Mouse (Mus musculus) cerebellum, adult 11 months (tissue): ENCODE measurements around the gene Pax7.

Experiments
- DNase-seq: peaks from one replicate; pipeline ENCODE4 v3.0.0; 2022

Pax7 gene

DNA sequence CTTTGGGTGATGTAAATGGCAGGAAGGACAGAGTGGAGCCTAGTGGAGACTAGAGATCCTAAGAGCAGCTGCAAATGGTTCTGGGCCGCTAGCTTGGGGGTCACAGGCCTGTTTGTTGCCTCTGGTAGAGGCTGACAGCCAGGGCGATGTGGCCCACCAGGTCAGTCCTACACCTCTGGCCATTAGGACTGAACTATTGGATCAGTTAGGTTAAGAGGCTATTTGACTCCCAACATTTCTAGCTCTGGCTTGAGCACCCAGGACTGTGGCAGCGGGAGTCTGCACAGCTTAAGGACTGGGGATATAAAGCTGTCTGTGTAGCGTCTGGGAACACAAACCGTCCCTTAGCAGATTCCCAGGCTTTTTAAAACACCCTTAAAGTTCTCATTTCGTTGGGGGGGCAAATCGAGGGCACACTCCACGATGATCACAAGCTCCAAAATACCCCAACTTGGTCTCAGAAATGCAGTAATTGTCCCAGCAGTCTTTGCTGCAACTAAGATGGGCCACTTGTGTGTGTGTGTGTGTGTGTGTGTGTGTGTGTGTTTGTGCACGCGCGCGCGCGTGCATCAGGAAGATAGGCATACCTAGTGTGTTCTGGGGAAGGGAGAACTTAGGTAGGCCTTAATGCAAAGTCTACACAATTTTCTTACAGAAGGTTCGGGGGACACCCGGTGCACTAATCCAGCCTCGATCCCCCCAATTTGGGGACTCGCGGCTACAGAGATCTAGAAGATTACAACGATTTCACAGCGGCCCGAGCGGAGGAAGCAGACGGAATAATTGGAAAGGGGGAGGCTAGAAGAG lies 2.5 kb downstream of the Pax7 start:
- DNase-seq, result no peak

DNA sequence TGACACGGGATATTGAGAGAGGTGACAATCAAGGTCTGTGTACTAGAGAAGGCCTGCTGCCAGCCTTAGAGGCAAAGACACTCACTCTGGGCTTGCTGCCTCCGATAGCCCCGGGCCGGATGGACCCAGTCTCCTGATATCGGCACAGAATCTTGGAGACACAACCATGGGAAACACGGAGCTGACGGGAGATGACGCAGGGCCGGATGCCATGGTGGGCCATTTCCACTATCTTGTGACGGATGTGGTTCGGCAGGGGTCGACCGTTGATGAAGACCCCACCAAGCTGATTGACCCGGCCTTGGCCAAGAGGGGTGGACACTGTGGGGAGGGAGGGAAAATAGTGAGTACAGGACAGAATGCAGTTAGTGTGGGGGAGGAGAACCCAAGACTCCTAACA lies 3.3 kb downstream of the Pax7 start:
- DNase-seq, result no peak

DNA sequence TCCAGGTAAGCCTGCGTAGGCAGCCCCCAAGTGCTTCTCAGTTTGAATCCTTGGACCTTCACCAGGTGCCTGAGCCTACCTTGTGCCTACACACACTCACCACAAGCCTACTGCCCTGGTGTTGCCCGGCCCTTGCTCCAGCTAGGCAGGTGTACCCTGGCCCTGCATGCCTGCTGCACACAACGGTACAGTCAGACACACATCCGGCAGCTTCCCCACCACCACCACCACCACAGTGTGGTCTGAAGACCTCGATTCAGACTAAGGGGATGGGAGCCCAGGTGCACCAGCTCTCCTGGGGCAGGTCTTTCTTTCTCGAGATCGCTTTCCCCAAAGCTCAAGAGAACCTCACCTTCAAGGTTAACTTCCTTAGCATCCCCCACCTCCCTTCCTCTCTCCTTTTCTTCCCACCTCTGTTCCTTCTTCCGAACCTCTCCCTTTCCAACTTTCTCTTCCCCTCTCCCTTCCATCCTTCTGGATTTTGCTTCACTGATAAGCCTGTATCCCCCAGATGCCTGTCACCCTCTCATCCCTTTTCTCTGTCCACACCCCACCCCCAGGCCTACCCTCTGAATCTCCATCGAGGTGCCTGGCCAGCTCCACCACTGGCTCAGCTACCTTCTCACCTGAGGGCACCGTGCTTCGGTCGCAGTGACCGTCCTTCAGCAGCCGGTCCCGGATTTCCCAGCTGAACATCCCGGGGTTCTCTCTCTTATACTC lies 4.3 kb downstream of the Pax7 start:
- no peak for DNase-seq

DNA sequence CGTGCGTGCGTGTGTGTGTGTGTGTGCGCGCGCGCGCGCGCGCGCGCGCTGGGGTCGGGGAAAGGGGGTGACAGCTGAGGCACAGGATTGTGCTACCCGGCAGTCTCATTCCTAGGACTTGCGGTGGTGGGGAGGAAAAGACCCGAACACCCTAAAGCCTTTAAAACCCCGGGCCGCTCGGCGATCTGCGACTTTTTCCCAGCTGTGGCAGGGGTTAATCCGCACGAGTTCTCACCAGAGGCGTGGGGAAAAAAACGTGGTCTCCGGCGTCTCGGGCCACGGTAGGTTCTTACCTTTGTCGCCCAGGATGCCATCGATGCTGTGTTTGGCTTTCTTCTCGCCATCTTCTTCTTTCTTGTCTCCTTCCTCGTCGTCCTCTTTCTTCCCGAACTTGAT lies 5.0 kb downstream of the Pax7 start:
- DNase-seq, result no peak

DNA sequence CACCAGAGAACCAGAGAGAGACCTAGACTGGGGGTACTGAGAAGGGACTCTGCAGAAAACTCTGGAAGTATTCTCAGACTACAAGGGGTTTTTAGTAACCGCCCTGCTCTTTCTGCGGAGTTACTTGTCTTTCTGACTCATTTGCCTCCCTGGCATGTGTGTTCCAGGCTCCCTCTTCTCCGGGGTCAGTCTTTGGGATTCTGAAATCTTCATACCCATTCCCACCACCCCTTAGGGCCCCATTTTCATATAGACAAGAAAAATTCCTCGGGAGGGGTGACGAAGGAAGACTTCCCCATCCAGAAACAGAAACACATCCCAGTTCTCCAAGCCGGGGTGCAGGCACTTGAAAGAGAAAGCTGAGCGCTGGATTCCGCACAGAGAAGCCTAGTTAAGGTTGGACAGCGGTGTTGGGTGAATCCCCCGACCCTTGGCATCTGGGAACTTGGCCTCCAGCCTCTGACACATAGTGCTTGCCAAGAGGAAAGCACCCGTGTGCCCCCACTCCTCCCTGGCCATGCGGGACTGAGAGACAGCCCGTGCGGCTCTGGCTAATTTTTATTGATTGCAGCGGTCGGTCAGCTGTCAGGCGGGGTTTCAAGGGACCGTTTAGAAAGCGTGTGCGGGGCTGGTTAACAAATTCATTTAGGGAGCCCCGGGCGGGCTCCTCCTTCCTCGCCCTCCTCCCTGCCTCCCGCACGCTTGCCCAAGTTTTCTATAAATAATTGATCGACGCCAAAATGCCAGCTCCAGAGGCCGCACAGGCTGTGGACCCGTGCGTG lies 5.6 kb downstream of the Pax7 start:
- no peak for DNase-seq

DNA sequence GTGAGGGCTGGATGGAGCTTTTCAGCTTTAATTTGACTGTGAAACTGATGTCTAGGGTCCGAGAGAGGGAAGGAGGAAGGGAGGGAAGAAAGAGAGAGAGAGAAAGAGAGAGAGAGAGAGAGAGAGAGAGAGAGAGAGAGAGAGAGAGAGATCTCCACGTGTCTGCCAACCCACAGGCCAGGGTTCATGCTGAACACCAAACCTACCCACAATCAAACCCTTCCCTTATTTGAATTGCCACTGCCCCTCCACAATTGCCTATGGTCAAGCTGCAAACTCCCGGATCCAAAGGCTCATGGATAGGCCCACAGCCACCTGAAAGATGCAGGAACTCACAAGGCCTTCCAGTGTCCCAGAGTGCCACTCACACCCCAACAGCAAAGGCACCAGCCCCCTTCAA lies 7.1 kb downstream of the Pax7 start:
- DNase-seq, result no peak

DNA sequence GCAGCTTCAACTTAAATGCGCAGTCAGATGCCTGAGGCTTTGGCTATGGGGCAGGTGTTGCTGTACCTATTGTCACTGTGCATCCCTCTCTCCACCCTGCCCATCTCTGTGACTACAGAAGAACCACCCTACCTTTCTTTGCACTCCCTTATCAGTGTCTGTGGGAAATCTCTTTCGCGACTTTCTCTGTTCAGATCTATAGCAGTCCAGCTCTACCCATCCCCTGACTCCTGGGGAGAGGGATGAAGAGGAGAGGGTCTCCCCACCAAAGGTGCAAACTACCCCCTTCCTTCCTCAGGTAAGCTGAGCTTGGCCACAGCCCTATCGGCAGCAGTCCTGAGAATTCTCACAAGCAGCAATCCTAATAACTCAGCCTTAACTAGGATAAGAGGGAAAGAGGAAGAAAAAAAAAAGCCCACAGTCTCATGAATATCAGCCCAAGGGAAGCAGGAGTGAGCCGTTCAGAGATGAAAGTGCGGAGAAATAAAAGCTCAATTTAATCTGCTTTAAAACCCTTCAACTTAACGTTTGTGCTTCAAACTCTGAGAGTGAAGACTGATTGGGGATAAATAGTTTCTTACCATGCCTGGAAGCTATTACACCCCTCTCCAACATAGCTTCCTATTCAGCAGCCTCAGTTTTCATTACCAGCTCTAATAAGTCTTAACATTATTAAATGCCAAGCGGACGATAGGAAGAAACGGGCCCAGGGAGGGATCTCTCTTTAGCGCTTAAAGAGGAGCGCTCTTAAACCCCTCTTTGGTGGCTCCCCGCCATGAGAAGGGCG lies 7.8 kb downstream of the Pax7 start:
- DNase-seq, result no peak

DNA sequence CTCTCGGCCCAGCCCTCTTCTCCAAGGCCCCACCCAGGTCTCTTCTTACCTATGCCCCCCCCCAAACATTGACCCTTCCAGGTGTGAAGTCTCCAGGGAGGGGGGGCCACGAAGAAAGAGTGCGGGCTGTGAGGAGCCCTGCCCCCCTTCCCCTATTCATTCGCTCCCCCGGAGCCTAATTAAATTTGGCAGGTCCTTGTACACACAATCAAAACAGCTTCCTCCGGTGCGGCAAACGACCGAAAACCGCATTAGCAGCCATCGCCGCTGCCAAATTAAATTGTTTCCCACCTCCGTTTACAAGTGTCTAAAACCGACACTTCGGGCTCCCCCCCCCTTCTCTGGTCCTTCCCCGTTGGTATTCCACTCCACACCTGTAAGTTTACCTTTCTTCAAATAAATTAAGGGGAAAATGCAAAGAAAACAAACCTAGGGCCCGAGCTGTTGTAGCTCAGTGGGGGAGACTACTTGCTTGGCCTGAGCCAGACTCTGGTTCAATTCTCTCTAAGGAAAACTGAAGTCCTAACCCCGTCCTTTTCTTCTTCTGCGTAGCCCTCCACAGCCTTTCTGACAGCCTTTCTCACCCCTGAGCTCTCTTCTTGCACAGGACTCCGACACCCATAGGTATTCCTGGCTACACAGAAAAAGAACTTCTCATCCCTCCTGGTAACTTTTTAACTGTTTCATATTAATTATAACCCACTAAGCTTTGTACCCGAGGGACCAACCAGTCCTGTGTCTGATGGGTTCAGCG lies 8.6 kb downstream of the Pax7 start:
- DNase-seq, result no peak

DNA sequence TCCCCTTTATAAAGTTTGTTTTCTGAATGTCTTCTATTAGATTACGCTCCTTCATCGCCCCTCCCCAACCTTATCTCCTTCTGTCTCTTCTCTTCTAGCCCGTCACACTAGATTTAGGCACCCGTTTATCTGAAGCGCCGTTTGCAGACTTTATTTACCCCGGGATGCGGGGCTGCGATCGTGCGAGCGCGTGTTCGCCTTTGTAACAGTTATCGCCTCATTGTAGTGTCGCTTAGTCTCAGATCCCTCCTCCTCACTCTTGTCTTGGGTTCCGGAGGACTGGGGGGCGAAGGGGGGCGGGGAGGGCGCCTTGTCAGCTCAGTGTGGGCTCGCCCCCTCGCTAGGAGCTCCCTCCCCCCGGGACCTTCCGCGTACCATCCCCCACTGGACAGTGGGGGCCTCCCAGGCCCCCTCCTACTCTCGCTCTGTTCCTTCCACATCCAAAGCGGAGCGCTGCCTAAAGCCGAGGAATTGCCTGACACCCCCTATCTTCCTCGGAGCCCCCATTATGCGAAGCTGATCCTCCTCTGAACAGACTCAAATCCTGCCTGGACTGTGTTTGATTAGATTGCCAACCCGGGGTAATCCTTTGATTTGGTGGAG lies 9.4 kb downstream of the Pax7 start:
- DNase-seq, result no peak

DNA sequence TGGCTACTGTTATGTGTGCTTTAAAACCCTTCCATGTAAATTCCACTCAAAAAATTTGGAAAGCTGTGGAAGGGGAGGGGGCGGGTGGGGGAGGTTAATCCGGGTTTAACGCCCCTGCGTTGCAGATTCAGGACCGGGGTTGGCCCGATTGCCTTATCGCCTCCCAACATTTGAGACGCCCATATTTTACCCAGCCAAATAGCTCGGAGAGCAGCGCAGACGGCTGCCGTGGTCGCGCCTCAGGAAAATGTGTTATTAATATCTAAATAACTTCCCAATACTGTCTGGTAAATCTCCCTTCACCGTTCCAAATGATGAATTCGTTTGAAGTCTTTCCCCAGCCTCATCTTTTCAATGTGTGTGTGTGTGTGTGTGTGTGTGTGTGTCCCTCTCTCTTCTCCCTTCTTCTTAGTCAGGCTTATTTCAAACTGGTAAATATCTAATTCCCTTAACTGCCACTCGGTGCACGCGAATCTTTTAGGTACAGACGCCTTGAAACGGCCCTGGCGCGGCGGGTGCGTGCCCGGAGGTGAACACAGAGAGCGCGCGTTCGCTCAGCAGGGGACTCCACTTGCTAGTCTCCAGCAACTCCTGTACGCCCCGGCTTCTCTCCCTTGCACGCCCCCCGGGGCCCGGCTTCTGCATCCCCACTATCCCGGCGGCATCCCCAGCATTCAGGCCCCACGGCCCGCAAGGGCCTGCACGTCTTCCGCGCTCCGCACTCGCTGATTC lies 10.0 kb downstream of the Pax7 start:
- DNase-seq, result no peak

DNA sequence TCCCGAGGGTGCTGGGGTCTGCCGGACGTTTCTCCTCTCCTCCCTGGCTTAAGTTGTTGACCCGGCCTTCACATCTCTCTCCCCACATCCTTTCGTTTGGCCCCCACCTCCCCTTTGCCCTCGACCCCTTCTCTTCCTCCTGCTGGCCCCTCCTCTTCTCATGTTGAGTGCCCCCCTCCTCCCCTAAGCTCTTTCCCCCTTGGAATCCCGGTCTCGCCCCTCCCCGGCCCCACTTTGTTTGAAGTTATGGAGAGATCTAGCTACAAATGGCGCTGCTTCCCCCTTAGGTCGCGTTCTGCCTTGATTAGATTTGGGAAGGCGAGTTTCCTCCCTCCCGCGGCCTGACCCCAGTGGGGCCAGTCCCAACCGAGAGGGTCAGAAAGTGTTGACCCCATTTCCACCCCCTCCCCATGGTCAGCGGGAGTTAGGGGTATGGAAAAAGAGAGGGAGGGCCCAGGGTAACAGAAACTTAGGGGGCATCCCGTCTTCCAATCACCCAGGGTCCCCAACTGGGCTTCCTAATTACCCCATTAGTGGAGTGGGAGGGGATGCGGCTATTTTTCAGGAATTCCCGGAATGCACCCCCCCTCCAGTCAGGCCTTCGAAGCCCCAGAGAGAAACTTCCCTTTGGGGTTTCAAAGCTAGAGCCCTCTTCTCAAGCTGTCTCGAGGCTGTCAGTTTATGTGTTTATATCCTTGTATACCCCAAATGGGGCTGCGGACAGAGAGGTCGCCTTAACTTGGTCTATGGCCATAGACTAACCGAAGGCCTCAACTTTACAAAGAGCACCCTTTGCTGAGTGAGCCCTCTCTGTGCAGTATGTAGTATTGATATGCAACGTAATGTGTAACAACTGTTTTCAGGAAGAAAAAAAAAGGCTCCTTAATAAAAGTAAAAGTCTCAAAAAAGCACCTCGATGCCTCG lies 10.9 kb downstream of the Pax7 start:
- DNase-seq, result no peak

DNA sequence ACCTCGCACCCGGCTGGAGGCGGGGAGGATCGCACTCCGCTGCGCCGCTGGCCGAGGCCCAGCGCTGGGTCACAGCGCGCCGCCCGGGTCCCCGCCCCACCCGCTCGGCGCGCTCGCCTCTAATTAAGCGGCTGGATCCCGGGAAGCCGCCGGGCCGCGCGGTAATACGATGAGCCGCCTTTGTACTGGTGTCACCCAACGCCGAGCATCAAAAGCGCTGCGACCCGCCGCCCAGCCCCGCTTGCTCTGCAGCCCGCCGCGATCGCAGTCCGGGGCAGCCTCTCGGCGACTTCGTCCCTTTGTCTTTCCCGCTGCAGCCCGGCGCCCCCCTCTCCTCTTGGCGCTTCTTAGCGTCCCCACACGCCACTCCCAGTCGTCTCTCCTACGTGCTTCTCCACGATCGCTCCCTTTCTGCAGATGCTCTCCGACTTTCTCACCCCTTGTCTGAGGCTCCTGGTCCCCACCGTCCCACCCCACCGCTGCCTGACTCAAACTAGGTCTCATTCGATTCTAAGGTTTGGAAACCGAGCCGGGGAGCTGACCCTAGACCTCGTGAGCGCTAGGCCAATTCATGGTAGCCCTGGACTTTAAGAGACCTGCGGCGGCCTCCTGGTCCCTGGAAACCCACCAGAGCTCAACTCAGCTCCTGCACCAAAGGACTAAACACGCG lies 11.7 kb downstream of the Pax7 start:
- DNase-seq, result no peak

DNA sequence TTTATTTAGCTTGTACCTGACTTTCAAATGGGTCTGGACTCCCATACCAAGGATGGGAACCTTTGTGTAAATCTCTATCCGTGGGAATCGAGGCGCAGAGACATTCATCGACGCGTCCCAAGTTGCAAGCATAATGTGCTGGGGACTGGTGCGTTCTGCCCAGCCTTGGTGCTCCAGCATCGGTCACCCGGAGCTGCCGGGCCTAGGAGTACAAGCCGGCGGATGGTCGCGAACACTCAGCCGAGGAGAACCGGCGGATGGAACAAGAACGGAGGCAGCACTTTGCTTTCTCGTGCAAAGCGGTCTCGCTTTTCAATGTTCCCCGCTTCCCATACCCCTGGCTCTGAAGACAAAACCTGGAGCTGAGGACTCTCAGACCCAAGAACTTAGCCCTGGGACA lies 12.3 kb downstream of the Pax7 start:
- no peak for DNase-seq

DNA sequence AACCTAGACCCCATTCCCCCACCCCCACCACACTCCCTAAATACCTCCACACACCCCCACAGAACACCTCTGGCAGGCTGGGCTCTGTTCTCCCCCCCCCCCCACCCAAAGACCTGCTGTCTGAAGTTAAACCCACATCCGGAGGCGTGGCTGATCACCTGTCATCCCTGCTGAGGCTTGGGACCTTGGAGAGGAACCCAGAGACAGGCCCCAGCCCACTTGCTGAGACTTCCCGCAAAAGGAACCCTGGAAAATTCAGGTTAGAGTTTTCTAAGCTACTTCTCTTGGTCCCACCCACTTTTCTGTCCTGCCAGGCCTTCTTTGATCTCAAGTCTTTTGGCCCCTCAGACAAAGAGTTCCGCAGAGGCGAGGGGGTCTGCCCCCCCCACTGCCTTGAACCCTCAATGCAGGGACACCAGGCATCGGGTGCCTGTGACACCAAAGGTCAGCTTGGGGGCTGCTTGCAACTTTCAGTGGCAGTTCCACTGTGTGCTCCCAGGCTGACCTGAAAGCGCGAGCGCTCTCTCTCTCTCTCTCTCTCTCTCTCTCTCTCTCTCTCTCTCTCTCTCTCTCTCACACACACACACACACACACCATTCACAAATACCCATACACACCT lies 13.8 kb downstream of the Pax7 start:
- DNase-seq, result no peak

DNA sequence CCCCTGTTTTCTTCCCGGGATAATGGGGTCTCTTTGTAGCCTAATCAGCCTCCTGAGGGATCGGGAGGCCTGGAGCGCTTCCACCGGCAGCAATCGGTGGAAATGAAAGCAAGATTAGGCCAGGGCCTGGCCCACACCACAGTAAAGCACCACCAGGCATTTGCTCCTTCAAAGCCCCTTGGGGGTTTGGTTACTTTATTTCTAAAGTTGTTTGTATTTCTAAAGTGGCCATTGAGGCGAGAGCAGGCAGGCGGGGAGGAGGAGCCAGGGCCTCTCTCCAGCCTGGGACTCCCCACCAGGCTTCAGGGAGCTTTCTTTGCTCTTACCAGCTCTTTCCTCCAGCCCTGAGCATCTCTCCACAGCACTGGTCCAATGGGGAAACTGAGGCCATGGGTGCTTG lies 15.2 kb downstream of the Pax7 start:
- DNase-seq, result no peak

DNA sequence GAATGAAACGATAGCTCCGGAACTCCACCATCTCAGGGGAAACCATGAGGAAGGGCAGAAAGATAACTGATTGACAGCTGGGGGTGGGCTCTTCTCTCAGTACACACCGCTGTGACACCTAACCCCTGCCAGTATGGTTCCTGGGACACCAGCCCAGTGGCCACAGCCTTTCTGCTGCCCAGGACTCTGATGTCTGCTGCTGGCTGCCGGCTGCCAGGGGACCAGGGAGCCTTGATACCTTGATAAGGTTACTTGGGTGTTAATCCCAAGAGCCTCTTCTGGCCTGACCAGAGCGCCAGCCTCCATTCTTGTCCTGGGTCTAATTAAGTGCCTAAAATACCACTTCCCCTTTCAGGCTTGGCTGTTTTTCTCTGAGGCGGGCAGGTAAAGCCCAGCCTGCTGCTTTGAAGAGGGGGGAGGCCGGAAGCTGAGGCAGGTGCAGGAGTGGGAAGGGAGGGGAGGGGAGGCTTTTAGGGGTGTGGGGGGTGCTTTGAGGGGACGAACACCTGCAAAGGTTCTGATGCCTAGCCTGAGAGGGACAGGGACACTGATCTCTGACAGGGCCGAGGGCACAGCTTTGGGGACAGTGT lies 19.9 kb downstream of the Pax7 start:
- DNase-seq, result no peak

DNA sequence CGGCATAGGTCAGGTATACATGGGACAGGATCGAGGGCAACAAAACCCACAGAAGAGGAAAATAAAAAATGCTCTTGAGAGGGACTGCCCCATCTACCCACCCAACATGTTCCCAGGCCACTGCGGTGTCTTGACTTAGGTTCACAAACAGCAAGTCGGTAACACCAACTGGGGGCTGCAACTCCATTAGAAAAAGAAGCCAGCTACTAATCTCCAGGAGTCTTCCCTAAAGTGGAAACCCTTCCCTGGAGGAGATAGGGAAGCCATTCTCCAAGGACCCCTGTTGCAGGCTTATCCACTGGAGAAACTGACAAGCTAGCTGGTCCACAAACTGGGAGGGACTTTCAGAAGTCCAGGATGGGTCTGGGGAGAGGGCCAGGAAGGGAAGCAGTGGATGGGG lies 21.4 kb downstream of the Pax7 start:
- DNase-seq, result no peak

DNA sequence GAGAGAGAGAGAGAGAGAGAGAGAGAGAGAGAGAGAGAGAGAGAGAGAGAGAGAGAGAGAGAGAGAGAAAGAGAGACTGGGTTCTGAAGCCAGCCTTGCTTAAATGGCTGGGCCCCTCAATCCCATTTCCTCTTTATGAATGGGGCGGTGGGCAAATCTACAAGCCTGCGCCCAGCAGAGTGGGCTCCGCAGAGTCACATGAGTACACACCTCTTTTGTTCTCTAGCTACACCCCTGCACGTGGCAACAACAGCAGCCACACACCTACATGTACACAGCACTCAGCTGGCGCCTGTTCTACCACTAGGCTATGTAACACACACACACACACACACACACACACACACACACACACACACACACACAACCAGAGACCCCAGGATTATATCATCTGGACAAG lies 21.9 kb downstream of the Pax7 start:
- DNase-seq, result no peak
